Mouse (Mus musculus): ENCODE measurements around the gene Gm13089.
"Not testable (repeated sequence)": the region's sequence is repeated elsewhere in the genome, so short reads cannot be mapped to it uniquely, and the experiment has no call there.

Gene Gm13089

DNA sequence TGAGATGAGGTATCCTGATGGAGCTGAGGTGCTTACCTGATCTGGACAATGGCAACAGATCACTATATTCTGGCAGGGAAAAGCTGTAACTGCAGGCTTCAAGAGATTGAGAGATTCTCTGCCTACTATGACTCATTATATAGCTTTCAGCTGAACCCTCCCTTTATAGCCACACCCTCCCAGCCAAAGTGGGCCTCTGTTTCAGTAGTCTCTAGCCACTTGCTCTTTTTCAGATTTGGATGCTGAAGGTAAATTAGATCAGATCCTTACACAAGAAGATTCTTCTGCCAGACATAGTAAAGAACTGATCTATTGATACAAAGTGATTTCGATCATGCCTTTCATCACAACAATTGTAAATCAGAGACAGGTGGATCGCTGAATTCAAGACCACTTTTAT, at the start of gene Gm13089:
Gene Gm13089 (minus strand): TSS at position 101 of the 400 bp plus-strand sequence.
- DNase-seq, result no peak

GRCm38 (mm10) chr4:143719155-143719554, 16.6 kb upstream of the Gm13089 start, which contains the start of gene Gm13078:
Gene Gm13078 (plus strand): TSS chr4:143719455.
- no peak for DNase-seq

DNA sequence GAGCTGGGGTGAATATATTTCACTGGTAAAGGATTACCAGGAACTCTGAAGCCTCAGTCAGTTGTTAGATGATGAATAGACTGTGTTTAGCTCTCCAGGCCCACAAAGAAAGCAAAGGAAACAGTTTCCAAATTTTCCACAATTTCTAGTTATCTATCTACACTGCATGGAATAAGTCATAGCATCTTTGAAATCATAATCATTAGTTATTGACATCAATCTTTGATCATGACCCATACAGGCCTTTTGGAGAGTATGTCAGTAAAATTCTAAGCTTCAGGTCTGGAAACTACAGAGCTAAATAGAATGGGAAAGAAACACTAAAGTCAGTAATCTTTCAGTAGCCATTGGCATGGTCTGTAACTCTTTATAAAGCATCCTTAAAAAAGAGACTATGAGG, 45.4 kb downstream of the Gm13089 start, which contains the start of gene Gm13088:
Gene Gm13088 (minus strand): TSS at position 101 of the 400 bp plus-strand sequence.
- DNase-seq, result not testable (repeated sequence)

Measured in B cell, adult 2 months (primary cell).